25 mouse cellular contexts compared by ENCODE assay signal in the genomic region with DNA sequence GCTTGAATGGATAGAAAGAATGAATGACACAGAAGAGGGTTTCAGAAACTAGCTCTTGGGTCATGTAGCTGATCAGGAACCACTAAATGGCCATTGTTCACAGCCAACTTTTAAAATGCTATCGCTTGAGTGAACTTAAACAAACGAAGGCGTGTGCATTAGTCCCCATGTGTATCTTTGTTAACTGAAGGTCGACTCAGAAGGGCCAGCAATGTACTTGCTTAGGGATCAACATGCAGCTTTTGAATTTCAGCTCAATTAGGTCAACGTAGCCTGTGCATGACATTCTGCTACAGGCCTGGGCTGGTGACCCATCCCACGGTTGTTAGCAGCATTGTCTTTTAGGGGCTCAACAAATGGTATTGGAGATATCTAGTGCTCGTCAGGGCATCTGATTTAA.
"Had no signal": no experiment of that assay in that cellular context is flagged by ENCODE, and none has a peak within 500 bp of the region (broad histone marks: within the 10 kb centered on the region; RNA-seq: fewer than 3 reads in every experiment).

No protein-coding gene starts in this region.

- H3K27ac ChIP-seq: heart, embryonic 10.5 days; heart, embryonic 13.5 days; heart, embryonic 15.5 days; hindbrain, embryonic 13.5 days; hindbrain, embryonic 15.5 days; hindbrain, postnatal 0 days; kidney, embryonic 15.5 days; kidney, postnatal 0 days; limb, embryonic 13.5 days; limb, embryonic 15.5 days; liver, embryonic 12.5 days had no signal

- H3K4me3 ChIP-seq: heart, embryonic 10.5 days; heart, embryonic 13.5 days; heart, embryonic 15.5 days; hindbrain, embryonic 13.5 days; hindbrain, embryonic 15.5 days; kidney, embryonic 15.5 days; limb, embryonic 13.5 days; limb, embryonic 15.5 days; liver, embryonic 12.5 days had no signal

- ATAC-seq: hindbrain, postnatal 0 days; intestine, embryonic 16.5 days; liver, embryonic 12.5 days had no signal

- H3K9me3 ChIP-seq: heart, embryonic 10.5 days; heart, embryonic 13.5 days; heart, embryonic 15.5 days; hindbrain, embryonic 13.5 days; hindbrain, embryonic 15.5 days; kidney, embryonic 15.5 days; limb, embryonic 13.5 days; limb, embryonic 15.5 days; liver, embryonic 12.5 days had no signal

- H3K9ac ChIP-seq: heart, embryonic 13.5 days; heart, embryonic 15.5 days; hindbrain, embryonic 13.5 days; hindbrain, embryonic 15.5 days; kidney, embryonic 15.5 days; limb, embryonic 13.5 days; limb, embryonic 15.5 days; liver, embryonic 12.5 days had no signal

- H3K27me3 ChIP-seq: heart, embryonic 13.5 days; heart, embryonic 15.5 days; hindbrain, embryonic 13.5 days; hindbrain, embryonic 15.5 days; kidney, embryonic 15.5 days; limb, embryonic 13.5 days; limb, embryonic 15.5 days; liver, embryonic 12.5 days had no signal

- H3K36me3 ChIP-seq: heart, embryonic 10.5 days; heart, embryonic 13.5 days; heart, embryonic 15.5 days; hindbrain, embryonic 13.5 days; hindbrain, embryonic 15.5 days; kidney, embryonic 15.5 days; limb, embryonic 13.5 days; limb, embryonic 15.5 days; liver, embryonic 12.5 days had no signal

- DNase-seq: gastrocnemius, postnatal 10 days; gastrocnemius, postnatal 25 days; heart, adult 18-20 months; heart, postnatal 14 days; heart, postnatal 36 days; kidney, adult 11 months; kidney, adult 2 months; kidney, adult 9 months; kidney, postnatal 14 days; kidney, postnatal 36 days; layer of hippocampus, adult 9-11 months; layer of hippocampus, postnatal 36 days; left cerebral cortex, postnatal 4 days had no signal

- H3K4me2 ChIP-seq: heart, embryonic 13.5 days; heart, embryonic 15.5 days; hindbrain, embryonic 13.5 days; hindbrain, embryonic 15.5 days; kidney, embryonic 15.5 days; limb, embryonic 13.5 days; limb, embryonic 15.5 days; liver, embryonic 12.5 days had no signal

- H3K4me1 ChIP-seq: heart, embryonic 10.5 days; heart, embryonic 13.5 days; heart, embryonic 15.5 days; hindbrain, embryonic 13.5 days; hindbrain, embryonic 15.5 days; kidney, embryonic 15.5 days; limb, embryonic 15.5 days; liver, embryonic 12.5 days had no signal
